Mouse (Mus musculus): ENCODE measurements around the gene Akap13.

Akap13 gene

GRCm38 (mm10) chr7:75455223-75456151 is at the start of gene Akap13:
Gene Akap13 (plus strand): TSS chr7:75455534.
- DNase-seq (ENCODE audit: low read depth, low spot score) = peak; percentile 80

DNA sequence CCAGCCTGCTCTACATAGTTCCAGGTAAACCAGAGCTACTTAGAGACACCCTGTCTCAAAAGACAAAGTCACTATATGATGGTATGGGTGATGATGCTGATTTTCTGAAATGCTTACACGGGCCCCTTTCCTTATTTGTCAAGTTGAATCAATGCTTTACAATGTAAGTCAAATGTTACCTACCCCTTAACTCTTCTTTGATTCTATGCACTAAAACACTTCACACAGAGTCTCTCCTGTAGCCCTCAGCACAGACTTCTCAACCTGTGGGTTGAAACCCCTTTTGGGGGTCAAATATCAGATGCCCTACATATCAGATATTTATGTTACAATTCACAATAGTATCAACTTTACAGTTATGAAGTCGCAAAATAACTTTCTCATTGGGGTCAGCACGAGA is 44.7 kb upstream of the Akap13 start:
- DNase-seq (ENCODE audit: low read depth, low spot score) = no peak

DNA sequence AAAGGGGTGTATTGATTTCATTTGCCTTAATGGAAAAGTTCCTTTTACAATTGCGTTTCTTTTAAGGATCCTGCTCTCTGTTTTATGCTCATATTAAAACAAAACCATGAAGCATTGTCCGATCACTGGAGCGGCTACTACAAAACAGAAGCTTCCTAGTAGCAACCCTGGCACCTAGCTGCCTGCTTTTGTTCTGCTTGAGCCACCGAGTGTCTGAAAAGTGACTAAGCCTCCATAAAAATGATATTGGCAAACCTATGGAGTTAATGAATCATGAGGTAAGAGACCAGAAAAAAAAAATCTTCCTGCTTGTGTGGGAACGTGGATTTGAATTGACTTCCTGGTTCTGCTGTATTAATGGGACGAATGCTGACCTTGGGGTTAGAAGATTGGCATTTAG is 44.1 kb upstream of the Akap13 start:
- no peak for DNase-seq (ENCODE audit: low read depth, low spot score)

GRCm38 (mm10) chr7:75412011-75412510 is 43.3 kb upstream of the Akap13 start:
- no peak for DNase-seq (ENCODE audit: low read depth, low spot score)

DNA sequence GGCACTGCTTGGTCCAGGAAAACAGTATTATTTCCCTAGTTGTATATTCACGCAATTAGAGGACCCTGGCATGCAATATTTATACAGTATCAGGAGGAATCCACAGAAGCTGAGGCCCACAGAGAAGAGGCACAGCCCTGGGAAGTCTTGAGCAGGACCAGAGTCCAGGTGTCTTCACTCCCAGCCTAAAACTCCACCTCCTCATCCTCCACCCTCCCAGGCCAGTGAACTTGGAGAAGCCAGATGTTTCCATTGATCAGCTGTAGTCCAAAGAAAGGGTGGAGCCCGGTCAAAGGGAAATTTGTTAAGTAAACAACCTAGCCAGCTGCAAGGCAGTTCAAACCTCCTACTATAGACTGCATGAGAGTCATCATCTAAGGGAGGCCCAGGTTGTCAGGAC is 42.8 kb upstream of the Akap13 start:
- no peak for DNase-seq (ENCODE audit: low read depth, low spot score)

GRCm38 (mm10) chr7:75413903-75414302 is 41.4 kb upstream of the Akap13 start:
- DNase-seq (ENCODE audit: low read depth, low spot score) = no peak

GRCm38 (mm10) chr7:75414316-75414715 is 41.0 kb upstream of the Akap13 start:
- DNase-seq (ENCODE audit: low read depth, low spot score) = no peak

DNA sequence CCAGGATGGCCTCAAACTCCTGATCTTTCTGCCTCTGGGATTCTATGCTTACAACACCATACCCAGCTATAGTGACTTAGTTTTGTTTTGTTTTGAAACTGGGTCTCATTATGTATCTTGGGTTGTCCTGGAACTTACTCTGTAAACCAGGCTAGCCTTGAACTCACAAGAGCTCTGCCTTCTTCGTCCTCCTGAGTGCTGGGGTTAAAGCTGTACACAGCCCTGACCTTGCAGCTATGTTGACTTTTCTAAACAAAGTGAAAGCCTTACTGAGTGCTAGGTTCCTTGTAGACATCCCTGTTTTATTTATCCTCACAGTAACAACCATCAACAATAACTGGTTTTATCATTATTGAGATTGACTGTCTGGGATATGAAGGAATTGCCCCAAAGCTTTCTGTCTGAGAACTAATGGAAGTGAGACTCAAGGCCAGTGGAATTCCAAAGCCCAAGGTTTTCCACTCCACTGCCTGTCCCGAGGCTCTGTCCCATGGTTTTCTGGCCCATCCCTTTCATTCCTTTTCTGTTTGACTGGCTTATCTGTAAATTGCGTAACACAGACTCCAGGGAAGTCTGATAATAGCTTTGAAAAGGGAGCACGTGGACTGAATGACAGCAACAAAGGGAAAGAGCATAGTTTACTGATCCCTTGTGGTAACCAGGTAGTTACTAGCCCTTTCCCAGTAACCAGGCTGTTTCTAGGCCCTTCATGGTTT is 40.0 kb upstream of the Akap13 start:
- no peak for DNase-seq (ENCODE audit: low read depth, low spot score)

- no peak for DNase-seq (ENCODE audit: low read depth, low spot score)
Measured at GRCm38 (mm10) chr7:75415882-75416585, 39.3 kb upstream of the Akap13 start.

- DNase-seq (ENCODE audit: low read depth, low spot score) = no peak
Measured at GRCm38 (mm10) chr7:75420927-75421326, 34.4 kb upstream of the Akap13 start.

DNA sequence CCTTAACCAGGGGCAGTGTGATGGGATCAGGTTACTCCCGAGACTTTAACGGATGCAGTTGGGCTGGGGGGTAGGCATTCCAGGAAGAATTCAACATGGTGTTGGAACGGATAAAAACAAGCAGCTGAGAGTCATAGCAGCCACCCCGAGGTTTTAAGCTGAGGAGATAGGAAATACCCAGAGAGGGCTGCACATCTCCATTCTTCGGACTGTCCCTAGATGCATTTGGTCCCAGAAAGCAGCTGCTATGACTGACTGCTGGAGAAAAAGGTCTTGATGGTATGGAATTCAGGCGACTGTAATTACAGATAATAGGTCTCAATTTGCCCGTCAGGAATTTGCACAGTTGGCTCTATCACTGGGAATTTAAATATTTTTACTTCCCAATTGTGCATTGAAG is 31.2 kb upstream of the Akap13 start:
- no peak for DNase-seq (ENCODE audit: low read depth, low spot score)

DNA sequence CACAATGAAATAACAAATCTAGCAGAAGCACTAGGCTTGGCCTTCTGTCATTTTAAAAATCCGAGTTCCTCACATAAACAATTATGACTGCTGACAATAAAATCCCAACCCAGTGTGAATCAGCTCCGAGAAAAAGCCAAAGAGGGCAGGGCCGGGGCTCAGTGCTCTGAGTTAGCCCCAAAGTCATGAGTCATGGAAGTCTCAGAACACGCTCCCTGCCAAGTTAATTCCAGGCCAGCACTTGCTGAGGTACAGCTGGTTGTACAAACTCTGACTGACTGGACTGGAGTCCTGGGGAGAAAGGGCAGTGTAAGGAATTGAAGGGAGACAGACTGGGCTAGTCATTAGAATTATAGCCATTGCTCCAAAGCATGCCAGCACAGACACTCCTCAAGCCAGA is 28.0 kb upstream of the Akap13 start:
- DNase-seq (ENCODE audit: low read depth, low spot score) = no peak

GRCm38 (mm10) chr7:75428913-75429312 is 26.4 kb upstream of the Akap13 start:
- no peak for DNase-seq (ENCODE audit: low read depth, low spot score)

GRCm38 (mm10) chr7:75430550-75430949 is 24.8 kb upstream of the Akap13 start:
- DNase-seq (ENCODE audit: low read depth, low spot score) = no peak

GRCm38 (mm10) chr7:75431043-75431442 is 24.3 kb upstream of the Akap13 start:
- no peak for DNase-seq (ENCODE audit: low read depth, low spot score)

DNA sequence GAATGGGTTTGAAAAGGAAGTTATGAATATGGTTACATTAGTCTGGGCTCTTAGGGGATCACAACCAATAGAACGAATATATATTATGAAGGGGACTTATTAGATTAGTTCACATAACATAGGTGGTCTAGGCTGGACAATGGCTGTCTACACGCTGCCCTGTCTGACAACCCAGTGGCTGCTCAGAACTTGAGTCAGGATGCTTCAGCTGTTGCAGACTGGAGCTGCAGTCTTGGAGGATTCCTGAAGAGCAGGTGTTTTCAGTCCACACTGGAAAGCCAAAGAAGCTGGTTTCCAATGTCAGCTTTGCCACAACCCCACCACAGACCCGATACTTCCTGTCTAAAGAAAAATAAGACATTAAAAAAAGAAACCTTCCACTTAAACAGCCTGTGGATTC is 23.3 kb upstream of the Akap13 start:
- DNase-seq (ENCODE audit: low read depth, low spot score) = no peak

GRCm38 (mm10) chr7:75436413-75437174 is 18.7 kb upstream of the Akap13 start:
- DNase-seq (ENCODE audit: low read depth, low spot score) = no peak

DNA sequence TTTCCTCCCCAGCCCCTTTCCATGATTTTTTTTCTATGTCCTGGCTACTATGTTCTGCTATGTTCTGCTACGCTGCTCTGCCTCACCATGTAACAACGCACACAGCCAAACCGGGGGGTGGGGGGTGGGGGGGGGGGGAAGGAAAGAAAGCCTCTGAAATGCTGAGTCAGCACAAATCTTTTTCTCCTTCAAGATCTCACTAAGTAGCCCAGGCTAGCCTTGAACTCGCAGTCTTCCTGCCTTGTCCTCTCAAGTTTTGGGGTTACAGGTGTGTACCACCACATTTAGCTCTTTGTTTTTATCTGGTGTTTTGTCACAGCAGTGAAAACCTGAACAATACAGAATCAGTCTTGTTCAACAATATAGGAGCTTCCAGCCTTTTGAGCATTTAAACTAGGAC is 15.8 kb upstream of the Akap13 start:
- no peak for DNase-seq (ENCODE audit: low read depth, low spot score)

GRCm38 (mm10) chr7:75440241-75440640 is 15.1 kb upstream of the Akap13 start:
- no peak for DNase-seq (ENCODE audit: low read depth, low spot score)

GRCm38 (mm10) chr7:75441947-75442346 is 13.4 kb upstream of the Akap13 start:
- no peak for DNase-seq (ENCODE audit: low read depth, low spot score)

DNA sequence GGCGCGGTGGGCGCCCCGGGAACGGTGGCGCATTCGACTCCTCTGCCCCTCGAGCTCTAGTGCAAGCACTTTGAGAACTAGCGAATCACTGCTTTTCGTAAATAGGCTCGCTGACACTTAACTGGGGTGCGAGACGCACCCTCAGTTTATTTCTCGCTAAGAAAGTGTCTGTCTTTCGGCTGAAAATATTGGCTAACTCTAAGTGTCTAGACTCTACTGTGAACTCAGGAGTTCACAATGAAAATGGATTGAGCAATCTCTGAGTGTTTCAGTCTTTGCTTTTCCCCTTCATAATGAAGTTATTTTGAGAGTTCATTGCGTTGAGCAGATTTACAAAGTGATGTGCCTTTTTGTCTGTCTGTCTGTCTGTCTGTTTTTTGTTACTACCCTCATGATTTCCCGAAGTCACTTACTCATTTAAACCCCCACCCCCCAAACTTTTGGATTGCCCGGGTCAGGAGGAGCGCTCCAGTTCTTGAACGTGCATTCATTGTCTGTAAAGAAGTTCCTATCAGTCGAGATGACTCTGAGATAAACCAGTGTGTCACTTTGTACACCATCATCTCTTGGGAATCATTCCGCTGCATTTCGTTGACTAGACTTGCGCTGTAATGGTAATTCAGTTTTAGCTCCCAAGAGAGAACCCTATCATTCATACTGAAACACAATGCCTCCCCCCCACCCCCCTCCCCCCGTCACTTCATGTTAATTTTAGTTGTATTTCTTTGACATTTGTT is 986 bp downstream of the Akap13 start:
- no peak for DNase-seq (ENCODE audit: low read depth, low spot score)

All from WW6 (cell line).